Mouse (Mus musculus): Measurements from ENCODE around the gene Lrfn2.

Lrfn2 gene

DNA sequence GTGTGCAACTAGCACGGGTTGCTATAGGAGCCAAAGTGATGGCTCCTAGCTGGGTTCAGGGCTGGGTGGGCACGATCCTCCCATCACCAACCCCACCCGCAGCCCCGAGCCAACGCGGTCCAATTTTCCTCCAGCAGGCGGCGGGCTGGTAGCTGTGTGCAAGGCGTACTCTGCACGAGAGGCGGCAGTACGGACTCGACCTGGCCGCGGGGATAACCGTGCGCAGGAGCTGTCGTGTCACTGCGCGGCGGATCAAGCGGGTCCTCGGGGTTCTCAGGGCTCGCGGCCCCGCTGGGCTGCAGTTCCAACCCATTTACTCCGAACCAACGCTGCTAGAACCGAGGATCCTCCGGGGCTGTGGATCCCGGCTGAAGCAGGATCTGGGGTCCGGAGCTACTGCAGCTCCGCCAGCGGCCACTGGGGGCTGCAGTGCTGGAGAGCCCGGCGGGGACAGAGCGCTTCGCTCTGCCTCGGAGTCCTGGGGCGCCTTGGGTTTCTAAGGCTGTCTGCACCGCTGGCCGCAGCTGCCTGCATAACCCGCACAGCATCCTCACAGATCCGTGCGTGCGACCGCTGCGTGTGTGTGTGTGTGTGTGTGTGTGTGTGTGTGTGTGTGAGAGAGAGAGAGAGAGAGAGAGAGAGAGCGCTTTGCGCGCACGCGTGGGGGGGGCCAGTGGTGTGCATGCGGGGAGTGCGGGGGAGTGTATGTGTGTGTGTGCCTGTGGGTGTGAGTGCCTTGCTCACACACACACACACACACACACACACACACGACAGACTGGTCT, at the start of gene Lrfn2:
Gene Lrfn2 (plus strand): TSS at position 759 of the 785 bp plus-strand sequence.
- DNase-seq: peak; percentile 62

DNA sequence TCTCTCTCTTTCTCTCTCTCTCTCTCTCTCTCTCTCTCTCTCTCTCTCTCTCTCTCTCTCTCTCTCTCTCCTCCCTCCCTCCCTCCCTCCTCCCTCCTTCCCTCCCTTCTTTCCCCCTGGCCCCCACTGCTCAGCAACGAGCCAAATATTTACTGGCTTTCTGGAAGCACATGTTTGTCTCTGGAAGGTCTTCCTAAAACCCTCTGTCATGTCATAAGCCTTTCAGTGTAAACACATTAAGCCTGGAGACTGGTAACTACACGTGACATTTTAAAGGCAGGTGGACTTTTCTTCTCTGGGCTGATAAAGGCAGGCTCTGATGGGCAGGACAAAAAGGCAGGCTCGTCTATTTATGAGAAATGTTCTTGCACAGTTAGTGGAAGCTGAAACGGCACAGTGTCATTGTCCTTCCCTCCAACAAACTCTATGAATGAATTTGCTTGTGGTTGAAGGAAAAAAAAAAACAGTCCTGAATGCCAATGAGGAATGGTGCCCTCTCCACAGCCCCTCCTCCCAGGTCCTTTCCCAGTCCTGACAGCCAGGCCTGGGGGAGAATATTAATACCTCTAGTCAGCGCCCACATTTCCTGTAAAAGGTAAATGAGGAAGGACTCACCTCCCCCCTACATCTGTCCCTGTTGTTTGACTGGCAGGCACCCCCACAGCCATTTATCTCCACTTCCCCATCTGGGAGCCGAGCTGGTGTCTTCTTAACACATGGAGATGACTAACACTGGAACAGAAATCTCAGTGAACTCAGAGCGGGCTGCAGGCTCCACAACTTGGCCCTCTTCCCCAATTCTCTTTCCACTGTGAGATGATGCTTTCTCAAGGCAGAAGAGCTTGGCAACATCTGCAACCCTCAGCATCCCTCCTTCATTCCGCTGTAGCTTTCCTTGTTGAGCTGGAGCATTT, 44.5 kb upstream of the Lrfn2 start:
- DNase-seq: no peak

DNA sequence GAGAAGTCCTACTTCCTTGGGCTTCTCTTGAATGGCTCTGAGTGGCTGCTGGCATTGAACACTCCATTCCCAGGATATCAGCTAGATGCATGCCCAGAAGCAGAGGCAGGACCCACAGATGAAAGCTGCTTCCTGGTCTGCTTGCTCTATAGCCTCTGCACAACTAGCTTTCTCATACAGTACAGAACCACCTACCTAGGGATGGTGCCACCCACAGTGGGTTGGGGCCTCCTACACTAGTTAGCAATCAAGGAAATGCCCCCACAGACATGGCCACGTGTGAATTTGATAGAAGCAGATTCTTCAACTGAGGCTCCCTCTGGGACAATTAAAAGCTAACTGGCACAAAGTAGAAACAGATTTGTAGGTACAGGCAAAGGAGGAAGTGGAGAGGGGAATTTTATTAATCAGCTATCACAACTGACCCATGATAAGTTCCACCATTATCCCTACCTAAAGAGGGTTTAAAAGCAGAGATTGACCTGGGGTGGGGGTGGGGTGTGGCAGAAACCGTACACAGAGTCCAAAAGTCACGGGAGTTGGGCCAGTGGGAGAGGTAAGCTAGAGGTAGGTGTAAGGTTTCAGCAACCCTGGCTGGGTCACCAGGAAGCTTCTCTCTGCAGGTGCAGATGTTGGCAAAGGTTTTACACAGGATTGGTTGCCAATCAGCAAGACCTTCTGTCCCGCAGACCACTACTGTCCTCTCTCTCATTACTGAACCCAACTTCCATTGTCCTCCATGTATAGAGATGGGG, 26.7 kb upstream of the Lrfn2 start:
- DNase-seq: no peak

DNA sequence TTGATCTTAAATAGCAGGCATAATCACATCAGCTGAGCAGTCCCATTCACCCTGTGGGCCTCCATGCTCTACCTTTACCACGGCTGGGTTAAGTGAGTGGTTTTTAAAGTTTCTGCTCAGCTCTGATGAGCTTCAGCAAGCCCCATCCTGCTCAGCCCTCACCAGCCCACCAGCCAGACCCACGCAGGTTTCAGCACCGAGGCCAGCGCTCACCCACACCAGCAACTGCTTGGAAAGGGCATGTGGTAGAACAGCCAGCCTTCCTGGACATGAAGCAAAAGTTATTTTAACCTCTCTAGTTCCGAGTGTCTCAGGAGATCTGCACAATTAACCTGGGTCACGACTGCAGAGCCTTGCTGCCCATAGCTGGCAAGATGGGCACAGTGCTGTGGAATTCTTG, 18.7 kb upstream of the Lrfn2 start:
- DNase-seq: no peak

DNA sequence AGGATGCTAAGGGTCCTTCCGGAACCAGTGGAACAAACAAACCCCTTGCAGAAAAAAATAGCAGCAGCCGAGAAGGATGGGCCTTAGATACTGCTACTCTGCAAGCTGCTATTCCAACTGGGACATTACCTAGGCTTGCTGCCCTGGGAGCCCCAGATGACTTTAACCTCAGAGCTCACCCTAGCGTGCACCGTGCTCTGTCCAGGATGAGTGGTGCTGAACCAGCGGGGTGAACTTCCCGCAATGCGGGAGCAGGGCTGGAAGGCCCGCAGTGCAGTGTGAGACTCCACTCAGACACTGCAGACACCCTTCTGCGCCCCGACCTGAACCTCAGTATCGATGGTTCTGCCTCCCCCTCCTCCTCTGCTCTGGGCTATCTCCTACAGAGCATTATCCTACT, 14.8 kb upstream of the Lrfn2 start:
- DNase-seq: no peak

DNA sequence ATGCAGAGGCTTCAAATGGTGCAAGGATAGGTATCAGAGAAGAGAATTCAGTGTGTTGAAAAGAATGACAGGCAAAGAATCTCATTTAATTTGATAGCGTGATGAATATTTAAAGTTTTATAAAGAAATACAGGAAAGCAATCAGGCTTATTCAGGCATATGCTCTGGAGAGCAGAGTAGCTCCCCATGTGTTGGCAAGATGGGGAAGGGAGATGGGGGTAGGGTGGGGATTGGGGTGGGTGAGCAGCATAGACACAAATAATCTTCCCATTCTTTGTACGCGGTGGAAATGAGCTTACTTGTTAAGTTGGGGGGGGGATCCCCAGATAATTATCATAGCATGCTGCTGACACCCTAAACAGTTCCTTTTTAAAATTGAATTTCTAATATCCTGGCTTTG, 13.7 kb upstream of the Lrfn2 start:
- DNase-seq: no peak

DNA sequence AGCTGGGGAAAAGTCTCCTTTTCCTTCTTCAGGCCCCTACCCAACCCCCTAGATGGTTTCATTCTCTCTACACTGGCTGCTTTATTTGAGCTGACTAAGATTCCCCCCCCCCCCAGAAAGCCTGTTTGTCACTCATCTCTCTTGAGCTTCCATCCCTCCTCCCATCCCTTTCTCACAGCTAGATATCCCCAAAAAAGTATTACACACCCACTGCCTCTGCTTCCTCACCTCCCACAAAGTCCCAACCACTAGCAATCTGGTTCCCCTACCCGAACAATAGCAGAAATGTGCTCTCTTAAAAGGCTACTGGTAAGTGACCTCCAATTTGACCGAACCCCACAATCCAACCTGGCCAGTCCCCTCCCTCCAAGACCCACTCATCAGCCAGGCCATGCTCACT, 9.3 kb upstream of the Lrfn2 start:
- DNase-seq: no peak

DNA sequence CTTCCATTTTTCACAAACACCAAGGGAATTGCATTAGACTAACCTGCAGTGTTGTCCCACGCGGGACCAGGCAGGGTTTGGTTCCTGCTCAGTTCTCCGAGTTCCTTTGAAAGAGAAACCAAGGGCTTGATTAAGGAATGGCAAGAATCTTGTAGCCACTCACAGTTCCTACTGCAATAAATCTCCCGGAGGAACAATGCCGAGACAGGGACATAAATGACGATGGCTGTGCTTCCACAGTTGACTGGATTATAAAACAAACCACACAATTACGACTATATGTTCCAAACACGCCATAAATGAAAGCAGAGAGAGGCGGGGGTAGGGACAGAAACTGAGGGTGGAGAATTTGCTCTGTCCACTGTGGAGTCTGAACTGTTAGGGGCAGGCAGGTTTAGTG, 6.8 kb upstream of the Lrfn2 start:
- no peak for DNase-seq

DNA sequence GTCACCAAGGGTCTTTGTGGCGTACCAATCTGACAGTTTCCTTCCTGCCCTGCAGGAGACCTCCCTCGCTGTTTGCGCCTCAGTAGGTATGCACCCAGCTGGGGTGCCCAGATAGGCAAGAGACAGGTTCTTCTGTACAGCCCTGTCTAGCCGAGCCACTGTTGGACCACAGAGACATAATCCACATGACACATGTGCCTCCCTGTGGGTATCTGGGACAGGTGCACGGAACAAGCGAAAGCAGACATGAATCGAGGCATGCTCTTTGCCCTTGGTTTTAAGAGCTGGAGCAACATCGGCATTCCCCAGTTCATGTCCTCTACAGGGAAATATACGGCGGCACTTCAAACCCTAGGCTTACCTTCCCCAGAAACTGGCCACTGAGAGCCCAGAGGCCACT, 1.2 kb upstream of the Lrfn2 start:
- no peak for DNase-seq

DNA sequence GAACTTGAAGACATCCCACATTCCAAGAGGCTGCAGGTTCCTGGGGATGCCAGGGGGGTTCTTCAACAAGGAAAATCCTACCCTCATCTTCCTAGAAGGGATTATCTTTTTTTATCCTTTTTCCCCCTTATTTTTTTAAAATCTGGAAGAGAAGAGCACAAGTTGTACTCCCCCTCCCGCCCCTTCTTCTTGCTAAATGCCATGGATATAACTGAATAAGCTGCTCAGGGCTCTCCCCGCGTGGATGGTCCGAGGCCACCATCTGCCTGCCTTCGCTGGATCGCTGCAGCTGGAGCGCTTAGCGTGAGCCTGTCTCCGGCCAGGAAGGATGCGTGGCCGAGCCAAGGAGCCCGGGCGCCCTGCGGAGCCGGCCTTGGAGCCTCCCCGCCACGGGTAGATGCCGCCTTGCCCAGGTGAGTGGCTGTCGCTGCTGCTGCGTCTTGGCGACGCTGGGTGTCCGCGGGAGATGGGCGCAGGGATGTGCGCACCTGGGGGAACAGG, 277 bp downstream of the Lrfn2 start:
- DNase-seq: no peak

DNA sequence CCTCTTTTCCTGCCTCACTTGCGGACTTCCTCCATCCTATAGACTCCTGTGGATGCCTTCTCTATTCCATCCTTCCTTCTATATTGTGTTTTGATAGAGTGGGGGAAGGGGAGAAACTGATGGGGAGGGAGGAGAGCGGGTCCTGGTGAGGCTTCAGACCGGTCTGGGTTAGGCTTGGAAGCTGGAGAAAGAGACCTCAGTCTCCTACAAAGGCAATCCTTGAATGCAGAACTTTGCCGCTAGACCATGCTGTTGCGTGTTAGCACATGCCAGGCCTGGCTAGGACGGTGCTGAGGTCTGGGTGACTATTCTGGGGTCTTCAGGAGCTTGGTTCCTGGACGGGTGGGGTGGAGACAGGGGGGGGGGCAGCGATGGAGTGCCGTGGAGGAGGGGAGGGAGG, 737 bp downstream of the Lrfn2 start:
- no peak for DNase-seq

DNA sequence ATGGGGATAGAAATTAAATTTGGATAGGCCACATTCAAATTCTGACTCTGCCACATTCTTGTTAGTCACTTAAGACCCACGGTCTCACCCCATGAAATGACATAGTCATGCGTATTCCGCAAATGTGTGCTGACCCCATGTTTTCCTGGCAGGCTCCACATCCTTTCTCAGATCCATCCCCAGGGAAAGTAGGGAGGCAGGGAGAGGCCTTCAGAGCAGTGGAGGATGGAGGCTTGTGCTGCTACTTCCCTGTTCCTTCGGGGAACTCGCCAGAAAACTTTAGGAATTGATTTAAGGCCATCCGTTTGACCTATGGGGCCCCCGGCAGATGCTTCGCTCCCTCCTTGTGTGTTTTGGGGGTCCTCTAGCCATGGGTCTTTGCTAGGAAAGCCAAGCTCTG, 3.0 kb downstream of the Lrfn2 start:
- no peak for DNase-seq

DNA sequence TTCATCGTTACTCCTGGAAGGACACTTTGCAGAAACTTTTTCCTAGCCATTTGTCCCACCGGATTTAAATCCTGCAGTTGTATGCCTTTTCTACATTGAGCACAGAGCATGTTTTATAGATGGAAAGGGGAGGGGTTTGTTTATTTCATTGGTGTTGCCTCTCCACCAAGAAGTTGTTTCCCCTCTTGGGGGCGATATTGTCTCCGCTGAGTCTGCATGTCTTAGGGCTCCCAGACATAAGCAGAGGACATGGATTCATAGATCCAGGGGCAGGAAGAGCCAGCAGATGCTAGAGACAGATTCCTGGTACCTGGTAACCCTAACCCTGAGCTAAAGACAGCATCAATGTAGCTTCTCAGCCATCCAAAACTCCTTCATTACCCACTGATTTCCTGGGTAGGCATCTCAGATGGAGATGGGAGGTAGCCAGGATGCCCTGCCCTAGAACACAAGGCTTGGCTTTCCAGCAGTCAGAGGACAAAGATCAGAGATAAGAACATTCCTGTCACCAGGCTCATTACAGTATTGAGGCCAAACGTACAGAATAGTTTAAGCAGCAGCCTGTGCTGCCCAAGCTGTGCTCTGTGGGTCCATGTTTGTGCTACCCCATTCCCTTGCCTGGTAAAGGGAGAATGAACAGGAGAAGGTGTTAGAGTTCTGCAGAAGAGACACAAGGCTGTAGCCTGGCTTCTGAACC, 4.4 kb downstream of the Lrfn2 start:
- DNase-seq: no peak

DNA sequence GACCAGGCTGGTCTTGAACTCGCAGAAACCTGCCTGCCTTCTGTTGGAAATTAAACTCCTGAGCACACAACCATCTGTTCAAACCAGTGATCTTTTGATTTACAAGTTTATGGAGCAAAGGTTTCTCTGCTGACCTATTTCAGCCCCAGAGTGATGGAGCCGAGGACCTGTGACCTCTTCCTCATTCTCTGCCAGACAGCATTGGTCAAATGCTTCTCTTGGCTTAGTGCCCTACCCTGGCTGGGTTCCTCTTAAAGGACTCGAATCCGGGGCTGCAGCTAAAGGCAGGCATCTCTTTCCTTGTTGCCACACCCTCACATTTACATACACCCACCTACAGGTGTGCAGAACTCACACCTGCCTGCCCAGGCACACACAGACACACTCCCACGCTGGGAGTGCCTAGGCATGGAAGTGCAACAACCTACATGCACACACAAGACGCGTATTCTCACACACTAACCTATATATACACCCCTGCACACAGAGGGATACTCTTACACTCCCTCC, 6.6 kb downstream of the Lrfn2 start:
- no peak for DNase-seq

DNA sequence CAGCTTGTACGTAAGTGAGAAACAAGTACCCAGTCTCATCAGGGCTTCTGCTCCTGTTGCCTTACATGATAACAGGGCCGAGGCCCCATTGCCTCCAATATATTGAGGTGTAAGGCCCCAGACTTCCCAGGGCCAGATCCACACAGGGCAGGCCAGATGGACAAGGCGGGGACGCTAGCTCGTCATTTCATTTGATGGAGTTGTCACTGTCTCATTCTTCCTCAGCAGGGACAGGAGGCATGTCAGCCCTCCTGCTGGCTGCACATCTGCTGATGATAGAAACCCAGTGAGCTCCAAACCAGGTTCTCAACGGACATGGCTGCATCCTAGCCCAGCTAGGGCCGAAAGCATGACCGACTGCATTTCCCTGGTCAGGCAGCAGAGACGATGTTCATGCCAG, 14.1 kb downstream of the Lrfn2 start:
- no peak for DNase-seq

DNA sequence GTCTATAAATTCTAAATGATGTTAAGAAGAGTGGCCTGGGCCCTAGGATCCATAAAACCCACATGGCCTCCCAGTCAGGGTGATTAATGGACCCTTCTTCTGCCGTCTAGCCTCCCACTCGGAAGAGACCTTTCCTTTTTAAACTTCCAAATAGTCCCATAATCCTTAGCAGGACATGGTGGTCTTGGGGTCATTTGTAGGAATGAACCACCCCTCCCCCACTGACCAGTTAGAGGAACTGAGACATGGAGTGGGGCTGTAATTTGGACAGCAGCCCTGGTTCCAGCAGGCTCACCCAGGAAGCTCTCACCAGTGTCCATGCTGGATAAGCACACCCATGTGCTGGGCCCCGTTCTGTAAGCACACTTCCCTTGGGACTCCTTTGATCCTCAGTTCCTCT, 14.6 kb downstream of the Lrfn2 start:
- no peak for DNase-seq

DNA sequence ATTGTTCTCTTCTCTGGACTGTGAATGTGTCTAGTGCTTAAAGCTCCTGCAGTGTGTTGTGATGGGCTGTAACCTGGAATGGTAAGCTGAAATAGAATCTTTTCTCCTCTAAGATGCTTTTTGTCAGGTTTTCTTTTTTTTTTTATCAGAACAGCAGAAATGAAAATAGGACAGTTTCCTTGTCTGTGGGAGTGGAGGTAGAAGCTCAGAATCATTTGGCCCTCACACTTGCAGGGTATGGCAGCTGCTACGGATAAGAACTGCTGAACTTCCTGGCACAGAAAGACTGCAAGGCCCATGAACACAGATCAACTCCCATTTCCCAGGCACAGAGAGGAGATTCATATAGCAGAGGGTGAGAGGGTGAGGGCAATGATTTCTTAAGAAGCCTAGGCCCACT, 19.1 kb downstream of the Lrfn2 start:
- DNase-seq: no peak

DNA sequence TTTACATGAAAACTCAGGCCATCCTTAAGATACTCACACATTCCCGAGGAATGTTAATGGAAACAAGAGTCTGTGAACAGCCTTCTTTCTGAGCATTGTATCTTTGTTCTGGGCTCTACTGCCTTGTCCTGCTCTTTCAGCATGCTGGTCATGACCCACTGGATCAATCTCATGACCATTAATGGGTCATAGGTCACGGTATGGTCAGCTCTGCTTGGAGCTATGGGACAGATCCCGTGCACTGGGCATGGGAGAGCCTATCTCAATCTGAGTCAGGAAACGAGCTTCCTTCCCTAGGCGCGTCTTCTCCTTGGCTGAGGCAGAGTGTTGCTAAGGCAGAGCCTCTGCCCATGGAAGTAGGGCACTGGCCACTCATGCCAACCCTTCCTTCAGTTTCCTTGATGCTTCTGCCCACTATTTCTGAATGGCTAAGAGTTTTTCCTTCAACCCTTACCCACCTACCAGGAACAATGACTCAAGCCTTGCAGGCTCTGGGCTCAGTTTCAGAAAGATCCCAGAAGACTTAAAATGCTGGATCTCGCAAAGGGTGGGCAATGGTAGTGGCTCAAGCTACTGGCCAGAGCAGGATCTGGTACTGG, 24.0 kb downstream of the Lrfn2 start:
- no peak for DNase-seq

DNA sequence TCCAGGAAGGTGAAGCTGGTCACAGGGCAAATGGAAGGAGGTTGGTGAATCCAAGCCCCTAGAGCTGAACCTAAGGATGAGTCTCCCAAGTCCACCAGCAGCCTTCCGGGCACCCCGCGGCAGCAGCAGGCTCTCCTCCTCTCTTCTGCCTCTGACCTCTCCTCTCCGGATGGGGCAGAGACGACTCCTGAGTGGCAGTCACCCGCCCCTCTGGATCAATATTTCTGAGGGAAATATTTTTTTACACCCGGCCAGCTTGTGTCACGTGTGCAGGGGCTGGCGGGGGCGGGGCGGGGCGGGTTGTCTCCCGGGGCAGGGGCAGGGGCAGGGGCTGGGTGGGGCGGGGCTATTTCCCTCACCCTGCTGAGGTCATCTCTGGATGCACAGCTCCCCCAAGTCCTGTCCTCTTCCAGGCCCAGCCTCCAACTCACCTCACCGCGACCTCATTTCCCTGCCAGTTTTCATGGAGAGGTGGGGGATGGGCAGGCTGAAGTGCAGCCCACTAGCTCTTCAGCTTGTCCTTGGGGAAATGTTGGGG, 28.1 kb downstream of the Lrfn2 start:
- no peak for DNase-seq

DNA sequence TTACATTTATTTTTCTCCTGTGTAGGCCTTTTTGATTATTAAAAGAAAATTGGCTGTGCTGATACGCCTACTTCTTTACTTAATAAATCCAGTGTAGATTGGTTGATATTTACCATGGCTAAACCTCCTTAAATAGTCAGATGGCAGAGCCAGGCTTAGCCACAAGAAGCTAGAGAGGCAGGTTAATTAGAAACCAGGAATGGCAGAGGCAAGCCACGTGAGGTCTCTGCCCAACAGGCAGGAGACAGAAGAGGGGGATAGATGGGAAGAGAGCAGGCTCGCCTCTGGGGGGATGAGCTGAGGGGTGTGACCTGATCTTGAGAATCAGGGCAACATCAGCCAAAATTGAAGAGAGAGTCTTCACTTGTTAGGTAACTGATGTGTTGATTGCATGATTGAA, 30.5 kb downstream of the Lrfn2 start:
- no peak for DNase-seq

DNA sequence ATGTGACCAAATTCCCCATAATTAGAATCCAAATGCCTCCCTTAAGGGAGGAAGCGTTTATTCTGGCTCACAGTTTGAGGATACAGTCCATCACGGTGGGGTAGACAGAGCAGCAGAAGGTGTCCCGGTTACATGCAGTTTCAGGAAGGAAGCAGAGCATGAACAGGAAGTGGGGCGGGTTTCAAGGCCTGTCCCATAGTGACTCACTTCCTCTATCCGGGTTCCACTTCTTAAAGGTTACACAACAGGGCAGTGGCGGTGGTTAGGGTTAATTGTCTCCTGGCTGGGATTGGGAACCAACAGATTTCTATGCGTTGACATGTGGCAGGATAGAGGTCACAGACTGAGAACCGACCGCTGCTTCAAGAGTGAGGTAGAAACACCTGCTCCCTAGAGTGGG, 31.6 kb downstream of the Lrfn2 start:
- DNase-seq: no peak

DNA sequence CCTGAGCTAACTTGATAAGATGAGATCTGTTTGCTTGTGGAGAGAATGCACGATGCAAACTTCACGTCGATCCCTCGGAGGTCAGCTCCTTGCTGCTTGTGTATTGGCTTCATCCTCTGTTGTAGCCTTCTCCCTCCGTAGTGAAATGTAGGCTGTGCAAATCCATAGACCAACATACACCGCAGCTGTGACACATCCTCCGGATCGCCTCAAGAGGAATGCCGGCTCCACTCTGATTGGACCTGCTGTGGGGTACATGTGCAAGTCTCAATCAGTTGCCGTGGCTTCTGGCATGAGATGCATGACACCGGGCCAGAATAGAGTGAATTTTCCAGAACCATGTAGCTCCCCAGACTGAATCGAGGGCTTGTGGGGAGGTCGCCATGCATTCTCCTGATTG, 36.1 kb downstream of the Lrfn2 start:
- DNase-seq: no peak
